Mouse (Mus musculus) c-Kit-positive CD71-negative TER-119-negative erythroid progenitor cells, embryonic 14.5 days (primary cell): ENCODE results near the gene Srbd1.

ENCODE experiments used
- DNase-seq: peaks from one replicate; pipeline ENCODE4 v3.0.0-alpha.2; 2013; ENCODE audit warnings: low read depth

The Srbd1 gene

DNA sequence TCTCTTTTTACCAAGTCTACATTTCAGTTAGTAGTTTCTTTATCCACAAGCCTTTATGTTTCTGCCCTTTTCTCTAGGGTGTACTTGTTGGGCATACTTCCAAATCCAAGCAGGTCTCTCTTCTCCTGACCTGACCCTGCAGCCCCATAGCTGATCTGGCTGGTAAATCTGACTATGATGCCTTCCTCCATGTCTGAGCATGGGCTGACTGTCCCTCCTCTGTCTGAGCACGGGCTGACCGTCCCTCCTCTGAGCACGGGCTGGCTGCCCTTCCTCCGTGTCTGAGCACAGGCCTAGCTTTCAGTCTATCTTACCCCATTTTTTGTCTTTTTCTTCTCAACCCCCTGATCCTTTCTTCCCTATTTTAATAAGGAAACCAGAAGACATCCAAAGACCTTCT, 162.7 kb downstream of the Srbd1 start:
- DNase-seq, result no peak

GRCm38 (mm10) chr17:85981869-85982268, 163.1 kb downstream of the Srbd1 start:
- no peak for DNase-seq

DNA sequence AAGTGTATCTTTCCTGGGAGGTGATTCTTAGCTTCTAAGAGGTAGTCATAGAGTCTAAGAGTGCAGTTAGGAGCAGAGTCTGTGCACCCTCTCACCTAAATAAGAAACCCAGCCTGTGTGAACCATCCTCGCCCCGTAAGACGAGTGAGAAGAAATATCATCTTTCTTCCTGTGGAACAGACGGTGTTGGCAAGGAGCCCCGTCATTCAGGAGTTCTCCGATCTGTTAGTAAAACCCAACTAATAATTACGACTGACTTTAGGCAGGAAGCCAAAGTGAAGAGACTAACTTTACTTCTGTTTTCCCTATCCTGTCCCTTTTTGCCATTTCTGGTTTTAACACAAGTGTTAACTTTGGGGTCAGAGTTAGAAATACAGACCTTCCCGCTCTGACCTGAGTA, 166.1 kb downstream of the Srbd1 start:
- no peak for DNase-seq

- DNase-seq, result no peak
Observed at GRCm38 (mm10) chr17:85975077-85975476, 169.9 kb downstream of the Srbd1 start.

DNA sequence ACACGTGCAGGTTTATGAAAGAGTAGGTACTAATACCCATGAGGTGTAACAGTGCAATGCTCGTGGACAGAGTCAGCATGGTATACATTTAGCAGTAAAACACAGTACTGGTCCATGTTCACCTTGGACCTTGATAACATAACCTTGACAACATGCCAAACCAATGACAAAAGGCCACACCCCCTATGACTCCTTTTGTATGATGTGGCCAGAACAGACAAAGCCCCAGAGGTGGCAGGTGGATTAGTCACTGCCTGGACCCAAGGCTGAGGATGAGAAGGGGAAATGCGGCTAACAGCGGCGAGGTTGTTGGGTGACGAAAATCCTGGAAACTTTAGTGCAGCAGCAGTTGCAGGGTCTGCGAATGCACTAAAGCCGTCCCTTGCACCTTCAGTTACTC, 170.4 kb downstream of the Srbd1 start:
- no peak for DNase-seq

GRCm38 (mm10) chr17:85971120-85971519, 173.9 kb downstream of the Srbd1 start:
- no peak for DNase-seq

DNA sequence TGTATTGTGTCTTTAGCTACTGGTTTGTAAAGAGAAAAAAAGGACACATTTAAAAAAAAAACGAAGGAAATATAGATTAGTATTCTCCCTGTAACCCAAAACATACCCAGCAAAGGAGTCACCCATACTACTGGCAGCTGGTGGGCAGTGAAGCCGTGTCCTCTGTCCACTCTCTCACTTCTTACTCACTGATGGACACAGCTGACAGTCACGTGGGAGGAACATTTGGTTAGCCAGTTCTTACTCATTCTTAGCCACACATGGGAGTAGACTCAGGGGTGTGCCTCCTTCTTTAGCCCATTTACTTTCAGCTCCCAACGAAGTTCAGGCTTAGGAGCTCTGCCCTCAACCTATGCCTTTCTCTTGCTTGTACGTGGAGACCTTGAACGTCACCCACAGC, 183.3 kb downstream of the Srbd1 start:
- no peak for DNase-seq

GRCm38 (mm10) chr17:85951771-85952170, 193.2 kb downstream of the Srbd1 start:
- no peak for DNase-seq

DNA sequence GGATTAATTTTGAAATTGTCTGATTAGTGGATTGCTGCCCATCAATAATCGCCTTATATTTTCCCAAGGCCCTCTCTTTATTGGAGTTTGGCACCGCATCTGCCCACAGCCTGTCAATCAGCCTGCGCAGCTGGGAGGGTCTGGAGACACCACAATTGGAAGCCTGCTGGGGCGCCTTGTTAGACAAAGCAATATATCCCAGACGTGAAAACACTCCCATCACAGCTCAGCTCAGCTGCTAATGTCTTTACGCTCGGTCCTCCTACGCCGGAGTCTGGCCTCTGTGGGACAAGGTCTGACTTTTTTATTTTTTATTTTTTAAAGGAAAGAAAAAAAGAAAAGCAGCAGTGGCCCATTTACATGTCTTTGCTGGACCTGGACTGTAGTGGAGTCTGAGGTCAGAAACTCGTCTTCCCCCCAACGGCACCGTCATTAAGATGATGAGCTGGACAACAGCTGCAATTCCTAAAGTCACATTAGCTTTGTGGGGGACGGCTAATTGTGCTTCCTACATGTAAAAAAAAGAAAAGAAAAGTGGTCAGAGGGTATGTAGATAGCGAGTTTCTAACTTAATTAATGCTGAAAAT, 195.0 kb downstream of the Srbd1 start:
- DNase-seq, result no peak

DNA sequence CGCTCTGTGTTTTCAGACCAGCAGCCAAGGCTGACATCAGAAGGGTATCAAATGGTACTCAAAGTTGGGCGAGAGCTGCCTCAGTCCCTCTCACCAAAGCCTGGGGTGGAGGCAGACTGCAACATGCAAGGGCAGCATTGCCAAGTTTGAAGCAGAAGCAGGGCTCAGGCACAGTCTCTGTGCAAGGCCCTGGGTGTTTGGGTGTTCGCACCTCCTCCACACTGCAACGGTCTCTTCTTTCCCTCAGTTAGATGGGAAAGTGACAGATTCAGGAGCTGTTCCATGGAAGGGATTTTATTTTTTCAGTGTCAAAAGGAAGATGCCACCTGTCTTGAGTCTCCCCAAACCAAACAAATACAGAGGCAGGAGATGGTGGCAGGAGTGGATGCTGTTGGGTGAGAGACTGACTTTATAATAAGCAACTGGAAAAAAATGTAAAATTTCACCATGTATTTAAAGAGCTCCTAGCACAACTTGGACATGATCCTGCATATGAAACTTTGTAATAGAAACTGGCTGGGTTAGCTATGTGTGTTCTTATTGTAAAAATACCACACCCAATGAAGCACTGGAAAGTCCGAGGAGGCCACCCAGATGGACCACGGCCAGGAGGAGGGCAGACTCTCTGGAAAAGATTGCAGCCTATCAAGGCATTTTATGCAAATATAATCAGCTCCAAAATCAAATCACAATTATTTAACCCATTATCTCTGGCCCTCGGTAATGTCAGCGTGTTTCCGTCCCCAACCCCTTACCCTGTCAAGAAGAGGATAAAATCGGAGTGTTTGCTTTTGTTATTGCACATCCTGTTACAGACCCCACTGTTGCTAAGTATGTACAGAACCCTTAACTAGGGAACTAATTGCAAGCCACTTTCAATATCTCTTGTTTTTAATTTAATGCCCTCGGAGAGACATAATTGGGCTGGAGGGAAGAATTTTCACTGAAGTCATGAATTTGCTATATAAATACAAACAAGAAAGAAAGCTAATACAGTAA, 195.8 kb downstream of the Srbd1 start:
- DNase-seq, result no peak

DNA sequence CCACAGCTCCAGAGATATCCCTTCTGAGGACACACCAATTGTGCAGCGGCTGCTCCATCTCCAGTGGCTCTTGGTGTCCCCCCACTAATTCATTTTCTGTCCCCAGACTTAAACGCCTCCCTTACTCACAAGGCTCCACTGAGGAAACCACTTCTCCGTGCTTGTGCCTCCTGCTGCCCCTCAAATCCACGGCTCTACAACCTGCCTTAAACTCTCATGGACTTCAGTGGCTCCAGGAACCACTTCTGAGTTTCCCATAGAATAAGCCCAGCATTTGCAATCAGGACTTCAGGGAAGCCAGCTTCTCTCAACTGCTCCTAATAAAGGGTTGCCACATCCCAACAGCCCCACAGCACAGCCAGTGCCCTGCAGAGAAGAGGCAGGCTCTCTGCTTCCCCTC, 200.2 kb downstream of the Srbd1 start:
- DNase-seq, result no peak

DNA sequence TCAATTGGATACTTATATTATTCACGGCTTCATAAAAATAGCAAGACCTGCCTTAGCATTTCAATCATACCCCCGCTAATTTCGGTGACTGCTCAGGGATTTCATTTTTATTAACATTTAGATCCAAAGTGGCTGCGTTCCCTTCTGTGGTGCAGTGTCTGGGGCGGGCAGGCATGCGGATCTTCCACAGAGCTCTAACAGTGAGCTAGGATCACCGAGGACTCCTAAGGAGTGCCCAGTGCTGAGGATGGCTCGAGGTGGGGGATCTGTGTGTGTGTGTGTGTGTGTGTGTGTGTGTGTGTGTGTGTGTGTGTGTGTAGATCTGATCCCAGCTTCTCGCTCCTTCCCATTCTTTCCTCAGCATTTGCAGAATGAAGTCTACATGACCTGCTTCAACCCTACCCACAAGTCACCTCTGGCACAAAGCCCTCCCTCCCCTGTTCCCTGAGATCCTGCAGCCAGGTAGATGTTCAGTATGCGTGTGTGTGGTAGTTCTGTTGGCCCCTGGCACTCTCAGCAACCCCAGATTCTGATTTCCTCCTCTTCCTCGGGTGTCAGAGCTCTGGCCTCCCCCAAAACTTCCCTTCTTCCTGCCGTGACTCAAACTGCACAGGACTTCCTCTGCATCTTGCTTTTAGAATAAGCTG, 200.9 kb downstream of the Srbd1 start:
- no peak for DNase-seq

- no peak for DNase-seq
Observed at GRCm38 (mm10) chr17:85943551-85943981, 201.4 kb downstream of the Srbd1 start.

GRCm38 (mm10) chr17:85943071-85943470, 201.9 kb downstream of the Srbd1 start:
- no peak for DNase-seq

- no peak for DNase-seq
Observed at GRCm38 (mm10) chr17:85942123-85942522, 202.9 kb downstream of the Srbd1 start.

- DNase-seq, result no peak
Observed at GRCm38 (mm10) chr17:85941141-85941738, 203.7 kb downstream of the Srbd1 start.

- no peak for DNase-seq
Observed at GRCm38 (mm10) chr17:85937131-85937530, 207.8 kb downstream of the Srbd1 start.

- no peak for DNase-seq
Observed at GRCm38 (mm10) chr17:85935268-85935667, 209.7 kb downstream of the Srbd1 start.
